Mouse (Mus musculus) thymus, postnatal 10 days (tissue): ENCODE measurements around the gene Oprd1.

Experiments
- DNase-seq, 2 experiments: peaks; one replicate each; pipeline ENCODE4 v3.0.0; 2021; ENCODE audit warnings: low spot score in 2 of 2

Oprd1 gene

GRCm38 (mm10) chr4:132133920-132134319, 10.4 kb downstream of the Oprd1 start:
- DNase-seq, result no peak

GRCm38 (mm10) chr4:132133381-132133780, 10.9 kb downstream of the Oprd1 start:
- DNase-seq, result no peak

GRCm38 (mm10) chr4:132132297-132132696, 12.0 kb downstream of the Oprd1 start:
- no peak for DNase-seq

- DNase-seq, result no peak
Measured at GRCm38 (mm10) chr4:132131790-132132189, 12.5 kb downstream of the Oprd1 start.

- no peak for DNase-seq
Measured at GRCm38 (mm10) chr4:132131116-132131515, 13.2 kb downstream of the Oprd1 start.

GRCm38 (mm10) chr4:132130645-132131044, 13.6 kb downstream of the Oprd1 start:
- DNase-seq, result no peak

- no peak for DNase-seq
Measured at GRCm38 (mm10) chr4:132130134-132130533, 14.2 kb downstream of the Oprd1 start.

- no peak for DNase-seq
Measured at GRCm38 (mm10) chr4:132128997-132129636, 15.2 kb downstream of the Oprd1 start.

GRCm38 (mm10) chr4:132127091-132127490, 17.2 kb downstream of the Oprd1 start:
- DNase-seq, result no peak

- no peak for DNase-seq
Measured at GRCm38 (mm10) chr4:132123166-132123565, 21.1 kb downstream of the Oprd1 start.

- no peak for DNase-seq
Measured at GRCm38 (mm10) chr4:132121674-132122073, 22.6 kb downstream of the Oprd1 start.

GRCm38 (mm10) chr4:132119566-132119965, 24.7 kb downstream of the Oprd1 start:
- no peak for DNase-seq

GRCm38 (mm10) chr4:132116315-132116714, 28.0 kb downstream of the Oprd1 start:
- no peak for DNase-seq

GRCm38 (mm10) chr4:132113411-132114095, 30.7 kb downstream of the Oprd1 start:
- DNase-seq, result peak in 1 of 2 experiments; percentile 17

- no peak for DNase-seq
Measured at GRCm38 (mm10) chr4:132111227-132111626, 33.1 kb downstream of the Oprd1 start.

GRCm38 (mm10) chr4:132108221-132108620, 36.1 kb downstream of the Oprd1 start:
- DNase-seq, result no peak

- no peak for DNase-seq
Measured at GRCm38 (mm10) chr4:132101152-132101551, 43.1 kb downstream of the Oprd1 start.

- DNase-seq, result no peak
Measured at GRCm38 (mm10) chr4:132099548-132099947, 44.7 kb downstream of the Oprd1 start.

GRCm38 (mm10) chr4:132095043-132095442, 49.2 kb downstream of the Oprd1 start:
- DNase-seq, result no peak

- no peak for DNase-seq
Measured at GRCm38 (mm10) chr4:132093928-132094327, 50.4 kb downstream of the Oprd1 start.

- DNase-seq, result no peak
Measured at GRCm38 (mm10) chr4:132093136-132093535, 51.1 kb downstream of the Oprd1 start.

- peak in 1 of 2 experiments; percentile 59 for DNase-seq
Measured at GRCm38 (mm10) chr4:132088921-132089320, 55.4 kb downstream of the Oprd1 start.

- DNase-seq, result peak in 1 of 2 experiments; percentile 24
Measured at GRCm38 (mm10) chr4:132085114-132085513, 59.2 kb downstream of the Oprd1 start.
